Mouse (Mus musculus) c-Kit-positive CD71-positive TER-119-negative erythroid progenitor cells, embryonic 14.5 days (primary cell): ENCODE data around the gene Rasl11b.

Experiments
- DNase-seq: peaks from one replicate; pipeline ENCODE4 v3.0.0-alpha.2; 2013; ENCODE audit warnings: low read depth

Gene Rasl11b

GRCm38 (mm10) chr5:74188886-74189285 lies 6.2 kb upstream of the Rasl11b start:
- no peak for DNase-seq

GRCm38 (mm10) chr5:74189484-74190160 lies 5.5 kb upstream of the Rasl11b start:
- no peak for DNase-seq

GRCm38 (mm10) chr5:74190161-74190491 lies 5.0 kb upstream of the Rasl11b start:
- no peak for DNase-seq

GRCm38 (mm10) chr5:74190911-74191310 lies 4.2 kb upstream of the Rasl11b start:
- DNase-seq: no peak

DNA sequence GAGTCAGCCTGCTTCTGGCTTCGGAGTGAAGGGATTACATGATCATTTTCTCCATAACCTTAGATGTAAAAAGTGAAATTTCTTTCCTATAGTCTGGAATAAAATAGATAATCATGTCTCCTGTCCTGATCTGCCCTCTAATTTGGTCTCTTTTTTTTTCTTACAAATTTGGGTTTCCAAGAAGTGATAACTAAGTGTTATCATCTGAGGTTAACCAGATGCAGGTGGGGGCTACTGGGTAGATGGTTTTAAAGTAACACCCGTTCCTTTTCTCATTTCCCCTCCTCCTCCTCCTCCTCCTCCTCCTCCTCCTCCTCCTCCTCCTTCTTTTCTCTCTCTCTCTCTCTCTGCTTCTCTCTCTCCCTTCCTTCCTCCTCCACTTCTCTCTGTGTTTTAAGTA lies 2.1 kb upstream of the Rasl11b start:
- DNase-seq: no peak

GRCm38 (mm10) chr5:74193626-74194025 lies 1.5 kb upstream of the Rasl11b start:
- no peak for DNase-seq

- DNase-seq: no peak
These were observed 852 bp upstream of the Rasl11b start for GRCm38 (mm10) chr5:74194027-74194840.

DNA sequence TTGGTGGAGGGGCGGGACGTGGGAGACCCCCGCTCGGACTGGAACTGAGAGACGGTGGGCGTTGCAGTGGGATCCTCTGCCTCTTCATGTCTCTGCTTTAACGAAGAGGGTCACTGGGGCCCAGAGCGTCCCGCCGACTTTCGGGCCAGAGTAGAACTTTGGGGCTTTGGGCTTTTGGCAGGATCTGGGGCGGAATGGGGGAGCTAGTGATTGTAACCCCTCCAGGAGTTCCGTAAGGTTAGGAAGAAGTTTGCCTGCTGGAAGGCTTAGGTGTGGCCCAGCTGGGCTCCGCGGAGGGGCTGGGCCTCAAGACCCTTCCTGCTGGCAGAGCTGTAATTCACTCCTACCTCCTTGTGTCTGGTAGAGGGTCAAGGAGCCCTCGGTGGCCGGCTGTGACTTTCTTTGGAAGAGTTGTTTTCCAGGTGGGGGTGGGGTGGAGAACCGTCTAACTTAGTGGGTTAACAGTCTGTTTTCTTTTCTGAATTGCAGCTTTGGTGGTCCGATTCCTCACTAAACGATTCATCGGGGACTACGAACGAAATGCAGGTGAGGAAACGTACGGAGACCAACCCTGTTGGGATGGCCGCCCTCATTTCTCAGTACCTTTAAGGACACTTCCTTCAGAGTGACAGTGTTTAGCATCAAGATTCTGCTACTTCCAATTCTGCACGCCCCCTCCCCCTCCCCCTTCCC lies 674 bp downstream of the Rasl11b start:
- DNase-seq: no peak

DNA sequence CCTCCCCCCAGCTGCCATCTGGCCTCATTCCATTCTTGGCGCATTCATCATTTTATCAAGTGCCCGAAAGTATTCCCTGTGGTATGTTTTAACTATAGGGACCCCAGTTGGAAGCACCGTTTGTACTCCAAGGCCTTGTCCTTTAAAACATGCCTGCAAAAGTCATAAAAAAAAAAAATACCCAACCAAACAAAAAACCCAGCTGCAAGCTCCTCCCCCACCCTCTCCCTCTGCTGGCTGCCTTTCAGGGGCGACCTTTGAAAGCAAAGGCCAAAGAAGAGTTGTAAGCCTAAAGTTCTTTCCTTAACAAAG lies 1.2 kb downstream of the Rasl11b start:
- no peak for DNase-seq

GRCm38 (mm10) chr5:74197541-74198330 lies 2.6 kb downstream of the Rasl11b start:
- no peak for DNase-seq

DNA sequence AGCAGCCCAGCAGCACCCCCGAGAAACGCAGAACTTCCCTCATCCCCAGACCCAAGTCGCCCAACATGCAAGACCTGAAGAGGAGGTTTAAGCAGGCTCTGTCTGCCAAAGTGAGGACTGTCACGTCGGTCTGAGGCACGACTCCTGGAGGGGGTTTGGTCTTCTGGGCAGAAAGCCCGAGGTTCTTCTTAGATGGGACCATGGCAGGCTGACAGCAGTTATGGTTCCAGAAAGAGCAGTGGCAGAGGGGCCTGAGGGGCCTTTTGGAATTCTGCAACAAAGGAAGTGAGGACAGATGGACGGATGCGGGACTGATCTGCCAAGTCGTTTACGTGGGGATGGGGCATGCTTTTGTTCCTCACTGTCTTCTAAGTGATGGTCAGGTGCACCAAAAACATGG lies 3.4 kb downstream of the Rasl11b start:
- no peak for DNase-seq

GRCm38 (mm10) chr5:74199793-74200192 lies 4.7 kb downstream of the Rasl11b start:
- DNase-seq: no peak

DNA sequence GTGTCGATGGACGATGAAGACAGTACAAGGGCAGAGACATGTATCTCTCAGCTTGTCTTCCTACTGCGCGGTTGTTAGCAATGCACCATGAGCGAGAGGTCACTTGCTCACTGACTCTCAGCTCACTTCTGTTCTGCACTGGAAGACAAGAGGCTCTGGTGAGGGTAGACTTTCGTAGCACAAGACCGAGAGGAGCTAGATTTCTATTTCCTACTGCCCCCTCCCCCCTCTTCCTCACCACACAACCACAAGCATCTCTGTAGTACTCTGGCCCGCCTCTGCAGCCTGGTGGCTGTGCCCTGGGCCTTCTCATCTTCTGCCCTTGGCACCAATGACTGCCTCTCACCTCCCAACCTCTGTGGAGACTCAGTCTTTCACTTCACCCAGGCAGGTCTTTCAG lies 5.4 kb downstream of the Rasl11b start:
- DNase-seq: no peak

DNA sequence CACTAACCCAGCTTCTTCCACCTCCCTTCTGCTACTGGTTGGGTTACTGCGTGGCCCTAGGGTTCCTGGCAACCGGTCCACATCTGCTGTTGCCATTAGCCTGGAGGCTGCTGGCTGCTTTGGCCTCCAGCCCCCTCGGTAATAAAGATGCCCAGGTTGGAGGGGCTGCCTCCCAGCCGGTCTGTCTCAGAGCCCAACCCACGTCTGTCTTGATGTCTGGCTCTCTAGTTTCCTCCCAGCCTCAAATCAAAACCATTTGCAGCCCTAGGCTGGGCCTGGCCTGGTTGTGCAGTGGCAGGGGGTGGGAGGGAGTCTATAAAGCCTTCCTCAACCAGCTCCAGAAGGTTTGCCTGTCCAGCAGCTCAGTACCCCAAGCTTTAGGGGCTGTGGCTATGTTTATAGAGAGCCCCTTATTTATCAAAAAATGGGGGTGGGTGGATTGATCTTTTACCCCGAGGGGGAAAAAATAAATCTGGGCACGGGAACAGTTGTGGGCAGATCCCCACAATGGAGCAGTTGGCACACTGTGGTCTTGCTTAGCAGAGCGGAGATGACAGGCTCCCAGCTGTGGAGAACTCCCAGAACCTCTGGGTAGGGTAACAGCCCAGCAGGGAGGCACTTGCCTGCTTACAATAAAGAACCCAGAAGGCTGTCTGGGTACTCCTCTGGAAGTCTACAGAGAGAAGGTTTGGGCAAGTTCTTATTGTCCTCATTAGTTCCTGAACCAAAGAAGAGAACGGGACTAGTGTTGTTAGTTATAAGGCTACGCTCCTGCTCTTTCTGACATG lies 6.7 kb downstream of the Rasl11b start:
- DNase-seq: no peak

DNA sequence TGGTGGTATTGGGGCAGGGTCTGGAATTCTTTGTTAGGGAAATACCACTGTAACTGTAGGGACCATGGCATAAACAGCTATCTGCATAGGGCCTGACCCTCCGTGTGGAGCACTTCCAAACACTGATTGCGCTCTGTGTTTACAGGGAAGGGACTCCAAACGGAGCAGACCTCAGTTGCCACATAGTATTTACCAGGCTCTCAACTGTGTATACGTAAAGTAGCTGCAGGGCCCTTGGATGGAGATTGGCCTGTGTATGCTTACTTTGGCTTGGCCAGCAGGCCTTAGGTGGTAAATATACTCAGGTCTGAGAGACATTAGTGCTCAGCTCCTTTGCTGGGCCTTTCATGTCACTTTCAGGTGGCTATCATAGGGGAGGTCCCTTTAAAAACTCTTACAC lies 7.4 kb downstream of the Rasl11b start:
- no peak for DNase-seq

- DNase-seq: no peak
These were observed 9.4 kb downstream of the Rasl11b start for GRCm38 (mm10) chr5:74204465-74204864.

DNA sequence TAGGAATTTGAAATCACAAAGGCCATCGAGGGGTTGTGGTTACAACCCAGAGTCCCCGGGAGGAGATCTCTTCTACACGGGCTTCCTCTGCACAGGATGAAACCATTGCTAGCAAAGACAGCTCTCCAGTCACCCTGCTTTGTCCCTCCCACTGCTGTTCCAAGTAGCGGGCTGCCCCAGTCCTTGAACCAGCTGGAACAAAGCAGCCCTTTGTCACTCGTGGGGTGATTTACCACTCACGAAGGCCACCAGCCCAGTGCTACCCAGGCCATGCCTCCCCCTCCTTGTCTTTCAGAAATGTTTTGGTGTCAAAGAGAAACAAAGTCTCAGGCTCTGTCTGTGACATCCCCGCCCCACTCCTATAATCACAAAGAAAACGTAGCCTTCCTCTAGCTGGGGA lies 10.4 kb downstream of the Rasl11b start:
- DNase-seq: no peak

- DNase-seq: no peak
These were observed 11.0 kb downstream of the Rasl11b start for GRCm38 (mm10) chr5:74206038-74206437.

DNA sequence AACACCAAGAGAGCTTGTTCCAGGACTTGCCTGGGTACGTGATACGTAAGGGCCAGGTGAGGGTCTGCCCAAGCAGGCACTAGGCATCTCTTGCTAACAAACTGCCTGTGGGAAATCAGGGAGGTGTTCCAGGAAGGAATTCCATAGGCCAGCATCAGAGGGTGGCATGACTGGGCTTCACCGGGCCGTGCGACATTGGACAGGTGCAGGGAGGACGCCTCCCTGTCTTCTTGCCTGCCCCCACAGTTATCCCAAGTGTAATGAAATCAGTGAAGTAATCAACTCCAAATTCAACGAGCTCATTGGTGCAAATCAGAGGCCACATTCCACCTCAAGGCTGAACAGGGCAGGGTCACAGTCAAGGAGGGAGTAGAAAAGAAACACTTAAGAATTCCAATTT lies 11.6 kb downstream of the Rasl11b start:
- DNase-seq: no peak

DNA sequence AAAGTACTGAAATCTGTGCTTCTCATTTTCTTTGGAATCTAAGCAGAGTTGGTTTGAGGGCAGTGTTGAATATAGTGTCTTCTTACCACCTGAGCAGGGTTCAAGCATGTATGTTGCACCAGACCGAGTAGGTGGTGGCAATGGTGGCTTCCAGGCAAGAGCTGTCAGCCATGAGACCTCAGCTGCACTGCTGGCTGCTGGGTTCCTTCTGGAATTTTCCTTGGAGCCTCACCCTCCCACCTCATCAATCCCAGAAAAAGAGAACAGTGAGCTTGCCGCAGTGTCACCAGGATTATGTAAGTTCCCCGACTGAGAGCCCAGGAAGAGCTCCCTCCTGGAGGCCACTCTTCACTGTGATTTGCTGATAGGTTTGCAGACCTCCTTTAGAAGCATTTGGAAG lies 12.1 kb downstream of the Rasl11b start:
- no peak for DNase-seq

- no peak for DNase-seq
These were observed 13.4 kb downstream of the Rasl11b start for GRCm38 (mm10) chr5:74208438-74208837.

GRCm38 (mm10) chr5:74209640-74210039 lies 14.6 kb downstream of the Rasl11b start:
- DNase-seq: no peak
